Comparison of ENCODE assay signal across 21 mouse cellular contexts in genomic region chr12:33256426-33256825, GRCm38 (mm10).
"Had no signal": no experiment of that assay in that cellular context is flagged by ENCODE, and none has a peak within 500 bp of the region (broad histone marks: within the 10 kb centered on the region; RNA-seq: fewer than 3 reads in every experiment).

No protein-coding gene starts in this region.

- H3K4me1 ChIP-seq: limb, embryonic 10.5 days; liver, embryonic 15.5 days had no signal

- DNase-seq: gastrocnemius, postnatal 10 days; gastrocnemius, postnatal 25 days; heart, postnatal 10 days; heart, postnatal 4 days; kidney, adult 18-20 months; kidney, adult 8-10 months; kidney, postnatal 10 days; kidney, postnatal 25 days; kidney, postnatal 4 days; liver; liver, embryonic 13.5 days had no signal

- H3K4me3 ChIP-seq: heart, embryonic 12.5 days; hindbrain, embryonic 10.5 days; hindbrain, embryonic 12.5 days; intestine, embryonic 15.5 days; layer of hippocampus, adult 2 months; left cerebral cortex, adult 2 months; limb, embryonic 10.5 days; limb, embryonic 12.5 days; liver, embryonic 13.5 days; liver, embryonic 15.5 days had no signal

- H3K27ac ChIP-seq: hindbrain, embryonic 10.5 days; hindbrain, embryonic 12.5 days; hindbrain, embryonic 14.5 days; intestine, embryonic 15.5 days; layer of hippocampus, adult 2 months; left cerebral cortex, adult 2 months; limb, embryonic 10.5 days; limb, embryonic 12.5 days; liver, embryonic 13.5 days; liver, embryonic 15.5 days had no signal

- H3K36me3 ChIP-seq: heart, embryonic 12.5 days; hindbrain, embryonic 10.5 days; hindbrain, embryonic 12.5 days; intestine, embryonic 15.5 days; limb, embryonic 10.5 days; limb, embryonic 12.5 days; liver, embryonic 13.5 days; liver, embryonic 15.5 days had no signal

- H3K27me3 ChIP-seq: heart, embryonic 12.5 days; hindbrain, embryonic 12.5 days; intestine, embryonic 15.5 days; limb, embryonic 12.5 days; liver, embryonic 13.5 days; liver, embryonic 15.5 days had no signal
